Mouse (Mus musculus): ENCODE measurements around the gene Dok1. TPM values are rescaled to one million over a fixed set of nuclear protein-coding genes. Genes with fewer than 3 reads are reported as not detected.

Dok1 gene
- polyA plus RNA-seq (2014; fragmentation: Illumina TruSeq; extraction: RNeasy Lipid Tissue Mini Kit (QIAGEN cat#74804); ENCODE audit: low read depth, low replicate concordance) = not detected

GRCm38 (mm10) chr6:83033249-83034185 lies at the start of gene Dok1, which contains the start of gene Loxl3:
Gene Dok1, minus strand, starts transcription at chr6:83033471.
Gene Loxl3, plus strand, starts transcription at chr6:83034173.

GRCm38 (mm10) chr6:83077630-83078323 lies 44.5 kb upstream of the Dok1 start, which contains the start of gene Pcgf1:
Gene Pcgf1, plus strand, starts transcription at chr6:83077869.

GRCm38 (mm10) chr6:83070247-83070310 lies 36.8 kb upstream of the Dok1 start, which contains the start of gene Tlx2:
Gene Tlx2, minus strand, starts transcription at chr6:83070293.

GRCm38 (mm10) chr6:83057790-83058189 lies 24.5 kb upstream of the Dok1 start, which contains the start of gene Dqx1:
Gene Dqx1, plus strand, starts transcription at chr6:83057844.

GRCm38 (mm10) chr6:83054871-83055431 lies 21.7 kb upstream of the Dok1 start, which contains the start of gene Htra2:
Gene Htra2, minus strand, starts transcription at chr6:83055273.

GRCm38 (mm10) chr6:83054074-83054851 lies 21.0 kb upstream of the Dok1 start, which contains the start of gene Aup1:
Gene Aup1, plus strand, starts transcription at chr6:83054521.

Other genes with a start within 250 kb of the Dok1 start
- gene Sema4f, start 93.7 kb downstream of the Dok1 start, polyA plus RNA-seq (2014; fragmentation: Illumina TruSeq; extraction: RNeasy Lipid Tissue Mini Kit (QIAGEN cat#74804); ENCODE audit: low read depth, low replicate concordance) = 0.15 TPM
- gene M1ap, start 86.6 kb downstream of the Dok1 start, polyA plus RNA-seq (2014; fragmentation: Illumina TruSeq; extraction: RNeasy Lipid Tissue Mini Kit (QIAGEN cat#74804); ENCODE audit: low read depth, low replicate concordance) = 28.5 TPM
- gene Loxl3, start 702 bp upstream of the Dok1 start, polyA plus RNA-seq (2014; fragmentation: Illumina TruSeq; extraction: RNeasy Lipid Tissue Mini Kit (QIAGEN cat#74804); ENCODE audit: low read depth, low replicate concordance) = 0.42 TPM
- 6.2 TPM for gene Aup1, start 21.1 kb upstream of the Dok1 start, polyA plus RNA-seq (2014; fragmentation: Illumina TruSeq; extraction: RNeasy Lipid Tissue Mini Kit (QIAGEN cat#74804); ENCODE audit: low read depth, low replicate concordance)
- 2.4 TPM for gene Htra2, start 21.8 kb upstream of the Dok1 start, polyA plus RNA-seq (2014; fragmentation: Illumina TruSeq; extraction: RNeasy Lipid Tissue Mini Kit (QIAGEN cat#74804); ENCODE audit: low read depth, low replicate concordance)
- 0.08 TPM for gene Dqx1, start 24.4 kb upstream of the Dok1 start, polyA plus RNA-seq (2014; fragmentation: Illumina TruSeq; extraction: RNeasy Lipid Tissue Mini Kit (QIAGEN cat#74804); ENCODE audit: low read depth, low replicate concordance)
- not detected for gene Tlx2, start 36.8 kb upstream of the Dok1 start, polyA plus RNA-seq (2014; fragmentation: Illumina TruSeq; extraction: RNeasy Lipid Tissue Mini Kit (QIAGEN cat#74804); ENCODE audit: low read depth, low replicate concordance)
- 13.1 TPM for gene Pcgf1, start 44.4 kb upstream of the Dok1 start, polyA plus RNA-seq (2014; fragmentation: Illumina TruSeq; extraction: RNeasy Lipid Tissue Mini Kit (QIAGEN cat#74804); ENCODE audit: low read depth, low replicate concordance)
- gene Lbx2, start 52.9 kb upstream of the Dok1 start, polyA plus RNA-seq (2014; fragmentation: Illumina TruSeq; extraction: RNeasy Lipid Tissue Mini Kit (QIAGEN cat#74804); ENCODE audit: low read depth, low replicate concordance) = not detected
- not detected for gene Ccdc142, start 68.1 kb upstream of the Dok1 start, polyA plus RNA-seq (2014; fragmentation: Illumina TruSeq; extraction: RNeasy Lipid Tissue Mini Kit (QIAGEN cat#74804); ENCODE audit: low read depth, low replicate concordance)
- gene Gm42688, start 68.1 kb upstream of the Dok1 start, polyA plus RNA-seq (2014; fragmentation: Illumina TruSeq; extraction: RNeasy Lipid Tissue Mini Kit (QIAGEN cat#74804); ENCODE audit: low read depth, low replicate concordance) = 2.6 TPM
- 46.1 TPM for gene Mrpl53, start 75.6 kb upstream of the Dok1 start, polyA plus RNA-seq (2014; fragmentation: Illumina TruSeq; extraction: RNeasy Lipid Tissue Mini Kit (QIAGEN cat#74804); ENCODE audit: low read depth, low replicate concordance)
- 0.87 TPM for gene Mogs, start 82.0 kb upstream of the Dok1 start, polyA plus RNA-seq (2014; fragmentation: Illumina TruSeq; extraction: RNeasy Lipid Tissue Mini Kit (QIAGEN cat#74804); ENCODE audit: low read depth, low replicate concordance)
- 3.4 TPM for gene Wbp1, start 88.1 kb upstream of the Dok1 start, polyA plus RNA-seq (2014; fragmentation: Illumina TruSeq; extraction: RNeasy Lipid Tissue Mini Kit (QIAGEN cat#74804); ENCODE audit: low read depth, low replicate concordance)
- 1.1 TPM for gene Ino80b, start 92.0 kb upstream of the Dok1 start, polyA plus RNA-seq (2014; fragmentation: Illumina TruSeq; extraction: RNeasy Lipid Tissue Mini Kit (QIAGEN cat#74804); ENCODE audit: low read depth, low replicate concordance)
- 0.28 TPM for gene Rtkn, start 102.0 kb upstream of the Dok1 start, polyA plus RNA-seq (2014; fragmentation: Illumina TruSeq; extraction: RNeasy Lipid Tissue Mini Kit (QIAGEN cat#74804); ENCODE audit: low read depth, low replicate concordance)
- gene Wdr54, start 122.9 kb upstream of the Dok1 start, polyA plus RNA-seq (2014; fragmentation: Illumina TruSeq; extraction: RNeasy Lipid Tissue Mini Kit (QIAGEN cat#74804); ENCODE audit: low read depth, low replicate concordance) = 1.5 TPM
- gene 1700003E16Rik, start 122.9 kb upstream of the Dok1 start, polyA plus RNA-seq (2014; fragmentation: Illumina TruSeq; extraction: RNeasy Lipid Tissue Mini Kit (QIAGEN cat#74804); ENCODE audit: low read depth, low replicate concordance) = 2.4 TPM
- 11.3 TPM for gene Dctn1, start 132.4 kb upstream of the Dok1 start, polyA plus RNA-seq (2014; fragmentation: Illumina TruSeq; extraction: RNeasy Lipid Tissue Mini Kit (QIAGEN cat#74804); ENCODE audit: low read depth, low replicate concordance)
- gene Slc4a5, start 186.4 kb upstream of the Dok1 start, polyA plus RNA-seq (2014; fragmentation: Illumina TruSeq; extraction: RNeasy Lipid Tissue Mini Kit (QIAGEN cat#74804); ENCODE audit: low read depth, low replicate concordance) = 0.66 TPM

All from testis, adult 10 weeks (tissue).